Comparison of ENCODE assay signal across 23 mouse cellular contexts in the genomic region with DNA sequence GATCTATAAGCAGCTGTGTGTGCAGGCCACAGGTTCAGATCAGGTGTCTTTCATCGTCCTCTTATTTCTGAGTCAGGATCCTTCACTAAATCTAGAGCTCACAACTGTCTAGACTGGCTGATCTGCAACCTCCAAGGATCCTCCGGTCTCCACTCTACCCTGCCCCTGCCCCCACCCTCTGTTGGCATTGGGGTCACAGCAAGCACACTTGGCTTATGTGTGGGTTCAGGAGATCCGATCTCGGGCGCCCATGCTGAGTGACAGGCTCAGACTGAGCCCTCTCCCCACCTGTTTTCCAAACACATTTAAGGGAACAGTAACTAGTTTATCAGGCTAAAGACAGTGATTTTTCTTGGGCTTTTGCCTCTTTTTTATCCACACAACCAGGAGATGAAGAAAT. TPM values are rescaled to one million over a fixed set of nuclear protein-coding genes. Genes with fewer than 3 reads are reported as not detected.
DNase-seq lines count a peak whose midpoint lies in the region; ATAC-seq and TF ChIP-seq lines count a peak whose summit lies in the region.
"Had no signal": no experiment of that assay in that cellular context is flagged by ENCODE, and none has a peak within 500 bp of the region (broad histone marks: within the 10 kb centered on the region; RNA-seq: fewer than 3 reads in every experiment).

No protein-coding gene starts in this region.

- peak; percentile 56 for DNase-seq in heart, embryonic 10.5 days (ENCODE audit: low spot score)
- DNase-seq in heart, adult 18-20 months, result no peak
- no peak for DNase-seq in midbrain, embryonic 10.5 days (ENCODE audit: low spot score)
- DNase-seq: adrenal gland, postnatal 10 days; cerebellum, adult 11-12 months; cerebellum, adult 9-10 months; cerebellum, postnatal 25 days; gastrocnemius, postnatal 10 days; heart, postnatal 10 days; heart, postnatal 4 days had no signal

- H3K4me1 ChIP-seq in heart, embryonic 10.5 days, result peaks cover 8% of the 10 kb centered on the region; the same call in 1 of the 2 replicates
- H3K4me1 ChIP-seq in midbrain, embryonic 10.5 days, result peaks cover 8% of the 10 kb centered on the region; the same call in 1 of the 2 replicates
- H3K4me1 ChIP-seq in midbrain, embryonic 15.5 days, result peaks cover 7% of the 10 kb centered on the region
- H3K4me1 ChIP-seq in bone marrow macrophage, adult 2 months (ENCODE audit: control insufficient read depth, insufficient read depth, low read length), result peaks cover 9% of the 10 kb centered on the region
- H3K4me1 ChIP-seq in midbrain, embryonic 16.5 days (ENCODE audit: control insufficient read depth, insufficient read depth, low read length), result no peaks in the 10 kb centered on the region
- no peaks in the 10 kb centered on the region for H3K4me1 ChIP-seq in liver, embryonic 12.5 days
- H3K4me1 ChIP-seq: embryonic facial prominence, embryonic 12.5 days had no signal

- no peak for ATAC-seq in midbrain, embryonic 15.5 days (replicated peaks)
- ATAC-seq in midbrain, embryonic 16.5 days, result no peak
- ATAC-seq in liver, embryonic 12.5 days, result no peak
- ATAC-seq: forebrain, embryonic 15.5 days had no signal

- no peak overlapping the region for H3K4me2 ChIP-seq in midbrain, embryonic 15.5 days
- no peak overlapping the region for H3K4me2 ChIP-seq in midbrain, embryonic 16.5 days (ENCODE audit: low read length)
- no peak overlapping the region for H3K4me2 ChIP-seq in liver, embryonic 12.5 days
- H3K4me2 ChIP-seq: embryonic facial prominence, embryonic 12.5 days; forebrain, embryonic 15.5 days; hindbrain, embryonic 12.5 days had no signal

- no peaks in the 10 kb centered on the region for H3K27me3 ChIP-seq in heart, embryonic 10.5 days (ENCODE audit: insufficient read depth, poor library complexity, severe bottlenecking)
- H3K27me3 ChIP-seq in midbrain, embryonic 10.5 days (ENCODE audit: low read depth, poor library complexity, severe bottlenecking), result no peaks in the 10 kb centered on the region
- H3K27me3 ChIP-seq in midbrain, embryonic 15.5 days (replicated peaks), result no peaks in the 10 kb centered on the region
- no peaks in the 10 kb centered on the region for H3K27me3 ChIP-seq in midbrain, embryonic 16.5 days (ENCODE audit: control insufficient read depth, insufficient read depth, low read depth, low read length)
- no peaks in the 10 kb centered on the region for H3K27me3 ChIP-seq in liver, embryonic 12.5 days (replicated peaks)
- H3K27me3 ChIP-seq: embryonic facial prominence, embryonic 12.5 days; forebrain, embryonic 15.5 days; hindbrain, embryonic 12.5 days had no signal

- no peaks in the 10 kb centered on the region for H3K36me3 ChIP-seq in heart, embryonic 10.5 days
- no peaks in the 10 kb centered on the region for H3K36me3 ChIP-seq in midbrain, embryonic 10.5 days
- no peaks in the 10 kb centered on the region for H3K36me3 ChIP-seq in midbrain, embryonic 15.5 days (replicated peaks)
- H3K36me3 ChIP-seq in midbrain, embryonic 16.5 days (ENCODE audit: control insufficient read depth, insufficient read depth, low read length), result no peaks in the 10 kb centered on the region
- no peaks in the 10 kb centered on the region for H3K36me3 ChIP-seq in liver, embryonic 12.5 days
- H3K36me3 ChIP-seq: embryonic facial prominence, embryonic 12.5 days; forebrain, embryonic 15.5 days; hindbrain, embryonic 12.5 days had no signal

- H3K9me3 ChIP-seq in heart, embryonic 10.5 days, result no peaks in the 10 kb centered on the region
- H3K9me3 ChIP-seq in midbrain, embryonic 10.5 days (replicated peaks), result no peaks in the 10 kb centered on the region; the same call in 1 of the 2 replicates
- no peaks in the 10 kb centered on the region for H3K9me3 ChIP-seq in midbrain, embryonic 15.5 days
- no peaks in the 10 kb centered on the region for H3K9me3 ChIP-seq in midbrain, embryonic 16.5 days (replicated peaks; ENCODE audit: control insufficient read depth, low read length, poor library complexity, severe bottlenecking)
- H3K9me3 ChIP-seq in liver, embryonic 12.5 days (replicated peaks), result 0 out of 2 replicates have a peak, but pooled peaks cover 8% of the 10 kb centered on the region
- H3K9me3 ChIP-seq: embryonic facial prominence, embryonic 12.5 days; forebrain, embryonic 15.5 days had no signal

- H3K9ac ChIP-seq in midbrain, embryonic 15.5 days, result no peak overlapping the region
- no peak overlapping the region for H3K9ac ChIP-seq in midbrain, embryonic 16.5 days (ENCODE audit: low read depth, low read length)
- H3K9ac ChIP-seq in liver, embryonic 12.5 days, result no peak overlapping the region
- H3K9ac ChIP-seq: embryonic facial prominence, embryonic 12.5 days; forebrain, embryonic 15.5 days; hindbrain, embryonic 12.5 days had no signal

- TF ChIP-seq POLR2A in bone marrow macrophage, adult 2 months (IDR thresholded peaks at IDR 0.05; ENCODE audit: borderline replicate concordance, low read depth, low read length), result no peak

- TF ChIP-seq CTCF in bone marrow macrophage, adult 2 months (IDR thresholded peaks at IDR 0.05; ENCODE audit: low read depth, low read length), result no peak

- 85% methylated on average over 5 of the region's 5 CpGs for WGBS in heart, embryonic 10.5 days
- 85% methylated on average over 5 of the region's 5 CpGs for WGBS in midbrain, embryonic 10.5 days
- WGBS in midbrain, embryonic 15.5 days, result 69% methylated on average over 5 of the region's 5 CpGs
- 61% methylated on average over 5 of the region's 5 CpGs for WGBS in midbrain, embryonic 16.5 days
- WGBS in liver, embryonic 12.5 days (ENCODE audit: insufficient replicate concordance), result 87% methylated on average over 5 of the region's 5 CpGs

- H3K4me3 ChIP-seq in heart, embryonic 10.5 days, result no peak overlapping the region
- H3K4me3 ChIP-seq in midbrain, embryonic 10.5 days, result no peak overlapping the region
- no peak overlapping the region for H3K4me3 ChIP-seq in midbrain, embryonic 15.5 days
- no peak overlapping the region for H3K4me3 ChIP-seq in bone marrow macrophage, adult 2 months (ENCODE audit: insufficient read depth, low read length)
- no peak overlapping the region for H3K4me3 ChIP-seq in midbrain, embryonic 16.5 days (ENCODE audit: low read depth, low read length)
- H3K4me3 ChIP-seq in liver, embryonic 12.5 days, result no peak overlapping the region
- H3K4me3 ChIP-seq: embryonic facial prominence, embryonic 12.5 days; forebrain, embryonic 15.5 days; hindbrain, embryonic 12.5 days had no signal

- H3K27ac ChIP-seq in heart, embryonic 10.5 days, result no peak overlapping the region
- H3K27ac ChIP-seq in midbrain, embryonic 10.5 days (replicated peaks), result 0 out of 2 replicates have a peak overlapping the region, but pooled peaks have one; percentile 57
- H3K27ac ChIP-seq in midbrain, embryonic 15.5 days, result no peak overlapping the region
- H3K27ac ChIP-seq in bone marrow macrophage, adult 2 months (ENCODE audit: insufficient read depth, low read depth, low read length), result peak overlapping the region; percentile 68
- H3K27ac ChIP-seq in midbrain, embryonic 16.5 days (ENCODE audit: low read length), result 0 out of 2 replicates have a peak overlapping the region, but pooled peaks have one; percentile 2
- no peak overlapping the region for H3K27ac ChIP-seq in liver, embryonic 12.5 days
- H3K27ac ChIP-seq: embryonic facial prominence, embryonic 12.5 days; forebrain, embryonic 15.5 days; hindbrain, embryonic 12.5 days had no signal

RNA-seq across cellular contexts. Expression of a gene that starts 38.1 kb away (rescaled TPM):
- polyA plus RNA-seq in heart, embryonic 10.5 days (2016; fragmentation: Nextera tagmentation; extraction: Ambion mirVana), result 0.08 TPM in 1 of 2 replicates, not detected in the other
- total RNA-seq in heart, adult 18-20 months (2021), result under 1 TPM; 0.30 to 0.41 TPM
- not detected in 2 replicates for polyA plus RNA-seq in midbrain, embryonic 10.5 days (2016; fragmentation: Nextera tagmentation; extraction: Ambion mirVana)
- not detected in 2 replicates for polyA plus RNA-seq in midbrain, embryonic 15.5 days (2015; fragmentation: Nextera tagmentation; extraction: Ambion mirVana)
- 0.31 TPM in 1 of 2 replicates, not detected in the other for polyA plus RNA-seq in bone marrow macrophage, adult 2 months (2012; ENCODE audit: insufficient read depth, insufficient read length, missing spikeins)
- polyA plus RNA-seq in midbrain, embryonic 16.5 days (2015; fragmentation: Nextera tagmentation; extraction: Ambion mirVana), result not detected in 2 replicates
- not detected in 2 replicates for polyA plus RNA-seq in liver, embryonic 12.5 days (2016; fragmentation: Nextera tagmentation; extraction: Ambion mirVana)
- total RNA-seq: adrenal gland, postnatal 10 days; adrenal gland, postnatal 4 days; gastrocnemius, postnatal 10 days; gastrocnemius, postnatal 4 days had no signal
- polyA plus RNA-seq: cortical plate, adult 2 months; embryonic facial prominence, embryonic 12.5 days; forebrain, embryonic 11.5 days; forebrain, embryonic 15.5 days; hindbrain, embryonic 12.5 days had no signal

RNA-seq across cellular contexts. Expression of a gene that starts 39.5 kb away (rescaled TPM):
- polyA plus RNA-seq in heart, embryonic 10.5 days (2016; fragmentation: Nextera tagmentation; extraction: Ambion mirVana), result 2.3 and 3.6 TPM in 2 replicates
- total RNA-seq in heart, adult 18-20 months (2021), result 1 to 10 TPM; 2.2 to 2.3 TPM
- 0.11 and 0.30 TPM in 2 replicates for polyA plus RNA-seq in midbrain, embryonic 10.5 days (2016; fragmentation: Nextera tagmentation; extraction: Ambion mirVana)
- polyA plus RNA-seq in midbrain, embryonic 15.5 days (2015; fragmentation: Nextera tagmentation; extraction: Ambion mirVana), result 1.7 and 1.8 TPM in 2 replicates
- not detected in 2 replicates for polyA plus RNA-seq in bone marrow macrophage, adult 2 months (2012; ENCODE audit: insufficient read depth, insufficient read length, missing spikeins)
- 1.3 and 1.5 TPM in 2 replicates for polyA plus RNA-seq in midbrain, embryonic 16.5 days (2015; fragmentation: Nextera tagmentation; extraction: Ambion mirVana)
- polyA plus RNA-seq in liver, embryonic 12.5 days (2016; fragmentation: Nextera tagmentation; extraction: Ambion mirVana), result not detected in 2 replicates
- total RNA-seq: MEL had no signal
- polyA plus RNA-seq: C2C12 had no signal

Comparison
In these comparisons a context has a peak if more than half of its experiments do, and no peak if none do; other contexts are left out.
1. H3K27ac ChIP-seq: peak in midbrain, embryonic 10.5 days (single experiment), bone marrow macrophage, adult 2 months (single experiment) and midbrain, embryonic 16.5 days (single experiment); none in heart, embryonic 10.5 days (single experiment), midbrain, embryonic 15.5 days (single experiment) and liver, embryonic 12.5 days (single experiment).